Comparison of ENCODE assay signal across 8 mouse cellular contexts in the genomic region with DNA sequence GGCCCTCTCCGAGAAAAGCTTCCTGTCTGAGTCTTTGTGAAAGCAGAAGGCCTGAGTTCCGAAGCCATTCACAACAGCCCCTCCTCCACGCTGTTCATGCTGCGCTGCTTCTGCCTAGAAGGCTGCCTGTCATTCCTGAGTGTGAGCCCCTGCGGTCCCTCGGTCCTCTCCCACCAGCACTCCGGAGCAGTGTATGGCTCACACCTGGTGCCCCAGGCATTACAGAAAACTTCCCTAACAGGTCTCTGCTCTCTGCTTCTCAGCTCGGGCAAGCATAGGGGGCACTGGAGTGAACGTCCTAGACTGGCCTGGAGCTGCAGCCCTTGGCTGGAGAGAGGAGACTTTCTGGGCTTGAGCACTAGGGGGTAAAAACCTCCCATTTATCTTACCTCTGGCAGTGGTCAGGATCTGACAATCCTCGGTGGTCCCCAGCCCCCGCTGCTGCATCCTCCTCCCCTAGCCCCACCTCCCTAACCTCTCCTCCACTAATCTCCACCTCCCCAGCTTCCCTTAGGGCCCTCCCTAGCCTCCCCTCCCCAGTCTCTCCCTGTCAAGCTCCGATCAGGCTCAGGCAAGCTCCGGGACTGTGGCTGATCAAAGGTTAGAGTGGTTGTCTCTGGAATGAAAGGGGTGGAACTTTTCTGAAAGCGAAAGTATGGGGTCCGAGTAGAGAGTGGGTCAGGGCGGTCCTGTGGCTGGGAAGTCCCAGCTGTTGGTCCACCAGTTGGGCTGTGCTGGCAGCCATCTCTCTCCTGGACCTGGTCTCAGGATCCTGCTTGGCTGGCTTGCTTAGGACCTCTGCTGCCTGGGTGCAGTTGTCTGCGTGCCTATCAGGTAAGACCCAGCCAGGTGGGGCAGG. TPM values are rescaled to one million over a fixed set of nuclear protein-coding genes. Genes with fewer than 3 reads are reported as not detected.
DNase-seq lines count a peak whose midpoint lies in the region; ATAC-seq lines count a peak whose summit lies in the region.

A gene (plus strand): TSS at position 97 of the 859 bp plus-strand sequence.

- peak within 1 kb of the TSS; percentile 63 for H3K4me2 ChIP-seq in embryonic facial prominence, embryonic 13.5 days
- peak within 1 kb of the TSS; percentile 37 for H3K4me2 ChIP-seq in hindbrain, embryonic 14.5 days (replicated peaks)
- H3K4me2 ChIP-seq in liver, embryonic 11.5 days, result peak within 1 kb of the TSS; percentile 66
- H3K4me2 ChIP-seq in neural tube, embryonic 15.5 days, result peak within 1 kb of the TSS; percentile 47

- H3K36me3 ChIP-seq in embryonic facial prominence, embryonic 13.5 days, result no peaks in the 10 kb centered on the region
- H3K36me3 ChIP-seq in hindbrain, embryonic 14.5 days (replicated peaks; ENCODE audit: control insufficient read depth, insufficient read depth), result no peaks in the 10 kb centered on the region
- H3K36me3 ChIP-seq in liver, embryonic 11.5 days (ENCODE audit: control insufficient read depth, insufficient read depth, low read length), result no peaks in the 10 kb centered on the region
- H3K36me3 ChIP-seq in neural tube, embryonic 15.5 days, result no peaks in the 10 kb centered on the region

- ATAC-seq in embryonic facial prominence, embryonic 13.5 days (ENCODE audit: insufficient number of reproducible peaks, insufficient read depth, low FRiP score, low TSS enrichment, low read depth), result no peak
- ATAC-seq in hindbrain, embryonic 14.5 days (ENCODE audit: low FRiP score), result 0 out of 2 replicates have a peak, but pooled peaks have one; percentile 4
- peak; percentile 54 for ATAC-seq in liver, embryonic 11.5 days (replicated peaks; ENCODE audit: low FRiP score)
- ATAC-seq in neural tube, embryonic 15.5 days (ENCODE audit: low FRiP score), result no peak

- peaks cover 28% of the 10 kb centered on the region for H3K27me3 ChIP-seq in embryonic facial prominence, embryonic 13.5 days
- H3K27me3 ChIP-seq in hindbrain, embryonic 14.5 days (ENCODE audit: control insufficient read depth, insufficient read depth, low read length), result peaks cover 25% of the 10 kb centered on the region
- H3K27me3 ChIP-seq in liver, embryonic 11.5 days (replicated peaks; ENCODE audit: control insufficient read depth, insufficient read depth, low read length), result peaks cover 6% of the 10 kb centered on the region
- H3K27me3 ChIP-seq in neural tube, embryonic 15.5 days (replicated peaks), result peaks cover 30% of the 10 kb centered on the region

- peak within 1 kb of the TSS; percentile 61 for H3K9ac ChIP-seq in embryonic facial prominence, embryonic 13.5 days
- H3K9ac ChIP-seq in hindbrain, embryonic 14.5 days, result peak within 1 kb of the TSS; percentile 5; the same call in 1 of the 2 replicates
- H3K9ac ChIP-seq in liver, embryonic 11.5 days (ENCODE audit: low read depth, low read length), result peak within 1 kb of the TSS; percentile 1; the same call in 1 of the 2 replicates
- H3K9ac ChIP-seq in neural tube, embryonic 15.5 days (replicated peaks), result 0 out of 2 replicates have a peak within 1 kb of the TSS, but pooled peaks have one; percentile 3

- H3K4me3 ChIP-seq in embryonic facial prominence, embryonic 13.5 days, result peak within 1 kb of the TSS; percentile 33
- H3K4me3 ChIP-seq in hindbrain, embryonic 14.5 days (replicated peaks; ENCODE audit: low read length), result no peak within 1 kb of the TSS
- H3K4me3 ChIP-seq in liver, embryonic 11.5 days (ENCODE audit: low read depth, low read length), result peak within 1 kb of the TSS; percentile 38
- H3K4me3 ChIP-seq in neural tube, embryonic 15.5 days (replicated peaks), result peak within 1 kb of the TSS; percentile 12; the same call in 1 of the 2 replicates

- H3K27ac ChIP-seq in embryonic facial prominence, embryonic 13.5 days, result peak within 1 kb of the TSS; percentile 68
- no peak within 1 kb of the TSS for H3K27ac ChIP-seq in hindbrain, embryonic 14.5 days
- H3K27ac ChIP-seq in liver, embryonic 11.5 days (ENCODE audit: low read depth, low read length), result 0 out of 2 replicates have a peak within 1 kb of the TSS, but pooled peaks have one; percentile 40
- H3K27ac ChIP-seq in neural tube, embryonic 15.5 days (replicated peaks), result no peak within 1 kb of the TSS

- peak; percentile 67 for DNase-seq in embryo, embryonic 10 days (ENCODE audit: low spot score)
- DNase-seq in embryo, embryonic 9.5 days (ENCODE audit: extremely low spot score), result no peak
- DNase-seq in hindbrain, embryonic 14.5 days (ENCODE audit: low spot score), result peak; percentile 47
- DNase-seq in liver, embryonic 11.5 days (ENCODE audit: low spot score), result no peak
- no peak for DNase-seq in urinary bladder, postnatal 25 days (ENCODE audit: low spot score)
- no peak for DNase-seq in testis, postnatal 10 days (ENCODE audit: low spot score)

- H3K4me1 ChIP-seq in embryonic facial prominence, embryonic 13.5 days, result peaks cover 74% of the 10 kb centered on the region
- peaks cover 5% of the 10 kb centered on the region; the same call in 1 of the 2 replicates for H3K4me1 ChIP-seq in hindbrain, embryonic 14.5 days (replicated peaks; ENCODE audit: control insufficient read depth, insufficient read depth, low read length)
- peaks cover 31% of the 10 kb centered on the region for H3K4me1 ChIP-seq in liver, embryonic 11.5 days (replicated peaks; ENCODE audit: control insufficient read depth, insufficient read depth, low read length)
- peaks cover 20% of the 10 kb centered on the region for H3K4me1 ChIP-seq in neural tube, embryonic 15.5 days

- no peaks in the 10 kb centered on the region for H3K9me3 ChIP-seq in embryonic facial prominence, embryonic 13.5 days
- no peaks in the 10 kb centered on the region for H3K9me3 ChIP-seq in hindbrain, embryonic 14.5 days (ENCODE audit: control insufficient read depth, low read length)
- H3K9me3 ChIP-seq in liver, embryonic 11.5 days (ENCODE audit: control insufficient read depth, low read length), result no peaks in the 10 kb centered on the region
- H3K9me3 ChIP-seq in neural tube, embryonic 15.5 days (replicated peaks), result no peaks in the 10 kb centered on the region

- 3% methylated on average over 17 of the region's 17 CpGs for WGBS in embryonic facial prominence, embryonic 13.5 days
- 5% methylated on average over 17 of the region's 17 CpGs for WGBS in hindbrain, embryonic 14.5 days
- WGBS in liver, embryonic 11.5 days, result 5% methylated on average over 17 of the region's 17 CpGs
- 7% methylated on average over 17 of the region's 17 CpGs for WGBS in neural tube, embryonic 15.5 days

RNA-seq across cellular contexts. Expression of the gene that starts here (rescaled TPM):
- 10.2 and 12.7 TPM in 2 replicates for polyA plus RNA-seq in embryonic facial prominence, embryonic 13.5 days (2015; fragmentation: Nextera tagmentation; extraction: Ambion mirVana)
- 1.7 and 1.8 TPM in 2 replicates for polyA plus RNA-seq in hindbrain, embryonic 14.5 days (2014; fragmentation: Nextera tagmentation; extraction: Ambion mirVana)
- 18.6 and 20.4 TPM in 2 replicates for polyA plus RNA-seq in liver, embryonic 11.5 days (2014; fragmentation: Nextera tagmentation; extraction: Ambion mirVana)
- polyA plus RNA-seq in neural tube, embryonic 15.5 days (2015; fragmentation: Nextera tagmentation; extraction: Ambion mirVana), result 1.9 and 11.8 TPM in 2 replicates

Comparison
In these comparisons a context has a peak if more than half of its experiments do, and no peak if none do; other contexts are left out.
1. DNase-seq: peak in embryo, embryonic 10 days (single experiment) and hindbrain, embryonic 14.5 days (single experiment); none in embryo, embryonic 9.5 days (single experiment), liver, embryonic 11.5 days (single experiment), urinary bladder, postnatal 25 days (single experiment) and testis, postnatal 10 days (single experiment).
2. ATAC-seq: peak in hindbrain, embryonic 14.5 days (single experiment) and liver, embryonic 11.5 days (single experiment); none in embryonic facial prominence, embryonic 13.5 days (single experiment) and neural tube, embryonic 15.5 days (single experiment).
3. H3K27ac ChIP-seq: peak in embryonic facial prominence, embryonic 13.5 days (single experiment) and liver, embryonic 11.5 days (single experiment); none in hindbrain, embryonic 14.5 days (single experiment) and neural tube, embryonic 15.5 days (single experiment).
4. H3K9ac ChIP-seq: peak in every context shown above with its lines; median percentile 61 in embryonic facial prominence, embryonic 13.5 days; 5 in hindbrain, embryonic 14.5 days; 3 in neural tube, embryonic 15.5 days; 1 in liver, embryonic 11.5 days.
5. Peak in every context shown above with its lines, with median percentiles within 50 percentile points of each other: H3K4me2 ChIP-seq.